Mouse (Mus musculus): Measurements from ENCODE around the gene Usp49. TPM values are rescaled to one million over a fixed set of nuclear protein-coding genes. Genes with fewer than 3 reads are reported as not detected.
A peak's percentile ranks its signal among the peaks of the same experiment; 100 is the strongest.

Gene Usp49
- total RNA-seq, 2 experiments from 2014 or later = 9.7 to 10.8 TPM

GRCm38 (mm10) chr17:47693671-47694441, 63.4 kb downstream of the Usp49 start:
- DNase-seq (ENCODE audit: low spot score in 2 of 2) = no peak

- DNase-seq (ENCODE audit: low spot score in 2 of 2) = no peak
Measured at GRCm38 (mm10) chr17:47694442-47694502, 63.8 kb downstream of the Usp49 start, which contains the start of gene Gm21981. Gene Gm21981 (minus strand): TSS chr17:47694455.

- DNase-seq (ENCODE audit: low spot score in 2 of 2) = peak; percentile 93 to 98
Measured at GRCm38 (mm10) chr17:47694503-47695336, 64.2 kb downstream of the Usp49 start, which contains the start of gene Prickle4. Gene Prickle4 (minus strand): TSS chr17:47694736.

- no peak for DNase-seq (ENCODE audit: low spot score in 2 of 2)
Measured at GRCm38 (mm10) chr17:47695337-47695710, 64.8 kb downstream of the Usp49 start.

GRCm38 (mm10) chr17:47698156-47698555, 67.7 kb downstream of the Usp49 start:
- no peak for DNase-seq (ENCODE audit: low spot score in 2 of 2)

GRCm38 (mm10) chr17:47699055-47699454, 68.6 kb downstream of the Usp49 start:
- no peak for DNase-seq (ENCODE audit: low spot score in 2 of 2)

- DNase-seq (ENCODE audit: low spot score in 2 of 2) = no peak
Measured at GRCm38 (mm10) chr17:47701793-47702192, 71.3 kb downstream of the Usp49 start.

- no peak for DNase-seq (ENCODE audit: low spot score in 2 of 2)
Measured at GRCm38 (mm10) chr17:47702548-47703345, 72.3 kb downstream of the Usp49 start.

- no peak for DNase-seq (ENCODE audit: low spot score in 2 of 2)
Measured at GRCm38 (mm10) chr17:47703556-47703955, 73.1 kb downstream of the Usp49 start.

GRCm38 (mm10) chr17:47704692-47705091, 74.2 kb downstream of the Usp49 start:
- DNase-seq (ENCODE audit: low spot score in 2 of 2) = no peak

GRCm38 (mm10) chr17:47706196-47706595, 75.7 kb downstream of the Usp49 start:
- DNase-seq (ENCODE audit: low spot score in 2 of 2) = no peak

GRCm38 (mm10) chr17:47707961-47708360, 77.5 kb downstream of the Usp49 start:
- no peak for DNase-seq (ENCODE audit: low spot score in 2 of 2)

GRCm38 (mm10) chr17:47708972-47709371, 78.5 kb downstream of the Usp49 start:
- no peak for DNase-seq (ENCODE audit: low spot score in 2 of 2)

GRCm38 (mm10) chr17:47710036-47710435, 79.5 kb downstream of the Usp49 start:
- DNase-seq (ENCODE audit: low spot score in 2 of 2) = no peak

- no peak for DNase-seq (ENCODE audit: low spot score in 2 of 2)
Measured at GRCm38 (mm10) chr17:47711883-47712282, 81.4 kb downstream of the Usp49 start.

- no peak for DNase-seq (ENCODE audit: low spot score in 2 of 2)
Measured at GRCm38 (mm10) chr17:47712889-47713571, 82.5 kb downstream of the Usp49 start.

GRCm38 (mm10) chr17:47715037-47715436, 84.5 kb downstream of the Usp49 start:
- DNase-seq (ENCODE audit: low spot score in 2 of 2) = no peak

- DNase-seq (ENCODE audit: low spot score in 2 of 2) = no peak
Measured at GRCm38 (mm10) chr17:47721183-47721582, 90.7 kb downstream of the Usp49 start.

GRCm38 (mm10) chr17:47726566-47726965, 96.1 kb downstream of the Usp49 start, which contains the start of gene Pgc:
Gene Pgc (plus strand): TSS chr17:47726842.
- no peak for DNase-seq (ENCODE audit: low spot score in 2 of 2)

- no peak for DNase-seq (ENCODE audit: low spot score in 2 of 2)
Measured at GRCm38 (mm10) chr17:47730633-47731575, 100.4 kb downstream of the Usp49 start.
